20 mouse cellular contexts compared by ENCODE assay signal in genomic region chr2:13499196-13499595, GRCm38 (mm10). TPM values are rescaled to one million over a fixed set of nuclear protein-coding genes. Genes with fewer than 3 reads are reported as not detected.
DNase-seq lines count a peak whose midpoint lies in the region; ATAC-seq and TF ChIP-seq lines count a peak whose summit lies in the region.
"Had no signal": no experiment of that assay in that cellular context is flagged by ENCODE, and none has a peak within 500 bp of the region (broad histone marks: within the 10 kb centered on the region; RNA-seq: fewer than 3 reads in every experiment).

No protein-coding gene starts in this region.

- no peak overlapping the region for H3K27ac ChIP-seq in liver, embryonic 11.5 days (ENCODE audit: low read depth, low read length)
- H3K27ac ChIP-seq in liver, embryonic 14.5 days: no peak overlapping the region
- H3K27ac ChIP-seq: embryonic facial prominence, embryonic 13.5 days; forebrain, embryonic 12.5 days; heart, embryonic 10.5 days; hindbrain, embryonic 12.5 days had no signal

- 70% methylated on average over 7 of the region's 7 CpGs for WGBS in liver, embryonic 11.5 days
- WGBS in liver, embryonic 14.5 days (ENCODE audit: insufficient replicate concordance): 42% methylated on average over 7 of the region's 7 CpGs

- no peak overlapping the region for H3K4me3 ChIP-seq in liver, embryonic 11.5 days (ENCODE audit: low read depth, low read length)
- no peak overlapping the region for H3K4me3 ChIP-seq in liver, embryonic 14.5 days (ENCODE audit: insufficient read depth in 1 of 2, low read depth in 2 of 2, low read length in 2 of 2)
- H3K4me3 ChIP-seq: embryonic facial prominence, embryonic 13.5 days; forebrain, embryonic 12.5 days; heart, embryonic 10.5 days; hindbrain, embryonic 12.5 days had no signal

- no peaks in the 10 kb centered on the region for H3K36me3 ChIP-seq in liver, embryonic 11.5 days (ENCODE audit: control insufficient read depth, insufficient read depth, low read length)
- no peaks in the 10 kb centered on the region for H3K36me3 ChIP-seq in liver, embryonic 14.5 days (replicated peaks; ENCODE audit: control insufficient read depth, insufficient read depth, low read depth)
- H3K36me3 ChIP-seq: embryonic facial prominence, embryonic 13.5 days; forebrain, embryonic 12.5 days; heart, embryonic 10.5 days; hindbrain, embryonic 12.5 days had no signal

- peak; percentile 44; the same call in 1 of the 2 replicates for TF ChIP-seq EP300 in liver, embryonic 14.5 days (IDR thresholded peaks at IDR 0.05; ENCODE audit: low read depth)

- H3K9ac ChIP-seq in liver, embryonic 11.5 days (ENCODE audit: low read depth, low read length): no peak overlapping the region
- no peak overlapping the region for H3K9ac ChIP-seq in liver, embryonic 14.5 days (replicated peaks)
- H3K9ac ChIP-seq: embryonic facial prominence, embryonic 13.5 days; forebrain, embryonic 12.5 days; hindbrain, embryonic 12.5 days had no signal

- no peak for TF ChIP-seq CTCF in liver, embryonic 14.5 days (IDR thresholded peaks at IDR 0.05; ENCODE audit: low read depth)

- no peak for ATAC-seq in liver, embryonic 11.5 days (replicated peaks; ENCODE audit: low FRiP score)
- ATAC-seq in liver, embryonic 14.5 days (ENCODE audit: insufficient read depth): peak; percentile 68
- ATAC-seq in megakaryocyte progenitor cell, adult 5-6 weeks (replicated peaks; ENCODE audit: poor library complexity): peak; percentile 75
- ATAC-seq: forebrain, embryonic 16.5 days; hindbrain, embryonic 16.5 days had no signal

- no peaks in the 10 kb centered on the region for H3K9me3 ChIP-seq in liver, embryonic 11.5 days (ENCODE audit: control insufficient read depth, low read length)
- H3K9me3 ChIP-seq in liver, embryonic 14.5 days (ENCODE audit: control insufficient read depth, low read length): no peaks in the 10 kb centered on the region
- H3K9me3 ChIP-seq: embryonic facial prominence, embryonic 13.5 days; forebrain, embryonic 12.5 days; heart, embryonic 10.5 days; hindbrain, embryonic 12.5 days had no signal

- H3K4me1 ChIP-seq in liver, embryonic 11.5 days (replicated peaks; ENCODE audit: control insufficient read depth, insufficient read depth, low read length): no peaks in the 10 kb centered on the region
- peaks cover 0 to 4% of the 10 kb centered on the region in 2 experiments; a peak in 1 of 4 replicates for H3K4me1 ChIP-seq in liver, embryonic 14.5 days (replicated peaks; ENCODE audit: control insufficient read depth in 2 of 2, insufficient read depth in 2 of 2, low read length in 1 of 2)
- H3K4me1 ChIP-seq: embryonic facial prominence, embryonic 13.5 days; hindbrain, embryonic 12.5 days had no signal

- no peaks in the 10 kb centered on the region for H3K27me3 ChIP-seq in liver, embryonic 11.5 days (replicated peaks; ENCODE audit: control insufficient read depth, insufficient read depth, low read length)
- H3K27me3 ChIP-seq in liver, embryonic 14.5 days (ENCODE audit: control insufficient read depth, insufficient read depth, low read length): no peaks in the 10 kb centered on the region
- H3K27me3 ChIP-seq: embryonic facial prominence, embryonic 13.5 days; forebrain, embryonic 12.5 days; hindbrain, embryonic 12.5 days had no signal

- peak; percentile 6 for DNase-seq in liver
- no peak for DNase-seq in liver, embryonic 11.5 days (ENCODE audit: low spot score)
- DNase-seq in liver, embryonic 14.5 days (ENCODE audit: low read depth in 3 of 3, low spot score in 3 of 3): no peak
- DNase-seq in lung, postnatal 25 days (ENCODE audit: low spot score): no peak
- no peak for DNase-seq in kidney, postnatal 14 days
- DNase-seq: adrenal gland, postnatal 14 days; cerebellum, adult 11-12 months; cerebellum, adult 9-10 months; cerebellum, postnatal 36 days; gastrocnemius, postnatal 25 days; heart, postnatal 10 days; heart, postnatal 4 days had no signal

- no peak overlapping the region for H3K4me2 ChIP-seq in liver, embryonic 11.5 days
- no peak overlapping the region for H3K4me2 ChIP-seq in liver, embryonic 14.5 days (ENCODE audit: low read depth)
- H3K4me2 ChIP-seq: embryonic facial prominence, embryonic 13.5 days; forebrain, embryonic 12.5 days; hindbrain, embryonic 12.5 days had no signal

RNA-seq across cellular contexts. Expression of gene Cubn, which starts 7.6 kb away (rescaled TPM):
- 0.14 and 0.15 TPM in 2 replicates for polyA plus RNA-seq in liver, embryonic 11.5 days (2014; fragmentation: Nextera tagmentation; extraction: Ambion mirVana)
- polyA plus RNA-seq in liver, embryonic 14.5 days (2012; rRNA removed): 0.04 TPM in 2 replicates
- 0.06 and 0.08 TPM in 2 replicates for polyA plus RNA-seq in liver, embryonic 14.5 days (2014; fragmentation: Nextera tagmentation; extraction: Ambion mirVana)
- not detected in 2 replicates for total RNA-seq in megakaryocyte progenitor cell, adult 5-6 weeks (2015)
- total RNA-seq in megakaryocyte progenitor cell, adult 5-6 weeks (2017): not detected in 2 replicates
- total RNA-seq: granulocyte monocyte progenitor cell, adult 5-6 weeks had no signal

RNA-seq across cellular contexts. Expression of gene Trdmt1, which starts 45.3 kb away (rescaled TPM):
- 10.2 and 13.4 TPM in 2 replicates for polyA plus RNA-seq in liver, embryonic 11.5 days (2014; fragmentation: Nextera tagmentation; extraction: Ambion mirVana)
- polyA plus RNA-seq in liver, embryonic 14.5 days (2012; rRNA removed): 1.9 and 2.8 TPM in 2 replicates
- 5.4 and 5.5 TPM in 2 replicates for polyA plus RNA-seq in liver, embryonic 14.5 days (2014; fragmentation: Nextera tagmentation; extraction: Ambion mirVana)
- total RNA-seq in megakaryocyte progenitor cell, adult 5-6 weeks (2015): 13.9 and 14.4 TPM in 2 replicates
- total RNA-seq in megakaryocyte progenitor cell, adult 5-6 weeks (2017): 16.4 and 17.7 TPM in 2 replicates
